Mouse (Mus musculus): Measurements from ENCODE around the gene Selp. TPM values are rescaled to one million over a fixed set of nuclear protein-coding genes. Genes with fewer than 3 reads are reported as not detected.

Selp gene
- polyA plus RNA-seq, 1 experiment from 2014 or later: 0.38 TPM

DNA sequence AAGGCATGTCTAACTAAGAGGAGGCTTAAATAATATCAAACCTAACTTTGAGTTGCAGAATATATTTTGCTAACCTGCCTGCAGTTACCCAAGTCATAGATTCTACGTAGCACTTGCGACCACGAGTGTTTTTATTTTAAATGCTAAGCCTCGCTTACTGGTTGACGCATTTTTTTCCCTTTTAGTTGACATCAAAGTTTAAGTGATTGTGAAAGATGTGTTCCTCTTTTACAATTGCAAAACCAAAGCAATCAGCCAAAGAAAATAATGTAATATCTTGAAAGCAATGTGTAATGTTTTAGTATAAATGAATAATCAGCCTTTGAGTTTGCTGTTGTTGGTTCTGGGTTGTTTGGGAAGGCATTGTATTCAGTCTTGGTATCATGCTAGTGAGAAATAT is 37.8 kb downstream of the Selp start:
- no peaks in the 10 kb centered on the region for H3K36me3 ChIP-seq (ENCODE audit: control insufficient read depth, insufficient read depth)
- H3K4me1 ChIP-seq (ENCODE audit: control insufficient read depth, insufficient read depth, low read length): no peaks in the 10 kb centered on the region
- no peak overlapping the region for H3K4me2 ChIP-seq (ENCODE audit: low read depth, low read length)
- no peak overlapping the region for H3K4me3 ChIP-seq (ENCODE audit: low read length)
- WGBS: 80% methylated on average over 5 of the region's 5 CpGs
- no peak for ATAC-seq (replicated peaks; ENCODE audit: extremely low read depth, insufficient read depth, low FRiP score)
- no peaks in the 10 kb centered on the region for H3K9me3 ChIP-seq (replicated peaks; ENCODE audit: control insufficient read depth, low read length)
- no peak overlapping the region for H3K9ac ChIP-seq (ENCODE audit: low read length)
- H3K27me3 ChIP-seq (ENCODE audit: control insufficient read depth, insufficient read depth, low read length): no peaks in the 10 kb centered on the region; the same call in 1 of the 2 replicates
- H3K27ac ChIP-seq (ENCODE audit: low read length): no peak overlapping the region

DNA sequence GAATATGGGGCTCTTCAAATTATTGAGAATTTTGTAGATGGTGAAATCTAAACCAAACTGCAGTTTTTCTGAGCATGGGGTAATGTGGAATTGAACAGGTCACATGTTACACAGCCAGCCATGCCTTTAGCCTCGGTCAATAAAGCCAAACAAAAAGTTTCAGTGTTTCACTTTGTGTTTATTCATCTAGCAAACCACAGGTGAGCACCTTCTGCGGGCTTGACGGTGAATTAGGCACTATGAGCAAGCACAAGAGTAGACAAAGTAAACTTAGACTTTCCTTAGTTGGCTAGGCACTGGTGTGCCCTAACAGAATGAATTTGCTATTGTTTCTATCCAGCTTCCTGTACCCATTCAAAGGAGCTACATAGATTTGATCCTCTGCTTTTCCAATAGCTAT is 39.9 kb downstream of the Selp start:
- no peaks in the 10 kb centered on the region for H3K36me3 ChIP-seq (ENCODE audit: control insufficient read depth, insufficient read depth)
- 74% methylated on average over 3 of the region's 3 CpGs for WGBS
- H3K4me3 ChIP-seq (ENCODE audit: low read length): no peak overlapping the region
- H3K27me3 ChIP-seq (ENCODE audit: control insufficient read depth, insufficient read depth, low read length): no peaks in the 10 kb centered on the region; the same call in 1 of the 2 replicates
- H3K9ac ChIP-seq (ENCODE audit: low read length): no peak overlapping the region
- H3K27ac ChIP-seq (ENCODE audit: low read length): no peak overlapping the region
- no peak for ATAC-seq (replicated peaks; ENCODE audit: extremely low read depth, insufficient read depth, low FRiP score)
- H3K9me3 ChIP-seq (replicated peaks; ENCODE audit: control insufficient read depth, low read length): no peaks in the 10 kb centered on the region
- H3K4me2 ChIP-seq (ENCODE audit: low read depth, low read length): no peak overlapping the region
- no peaks in the 10 kb centered on the region for H3K4me1 ChIP-seq (ENCODE audit: control insufficient read depth, insufficient read depth, low read length)

DNA sequence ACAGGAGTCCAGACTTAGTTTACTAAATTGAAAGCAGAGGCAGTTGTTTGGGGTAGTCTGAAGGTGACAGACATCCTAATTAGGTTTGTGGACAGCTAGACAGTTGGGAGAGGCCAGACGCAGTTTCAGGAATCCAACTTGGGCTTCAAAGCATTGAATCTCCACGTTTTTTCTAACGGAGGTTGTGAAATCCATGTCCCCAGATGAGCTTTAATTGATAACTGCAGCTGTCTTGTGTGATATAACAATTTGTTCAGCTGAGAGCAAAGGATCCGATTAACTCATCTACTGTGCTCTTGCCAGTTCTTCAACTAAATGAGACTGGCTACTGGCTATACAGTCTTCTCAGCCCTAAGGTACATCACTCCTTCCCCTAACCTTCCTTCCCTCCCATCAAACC is 43.5 kb downstream of the Selp start:
- no peaks in the 10 kb centered on the region for H3K4me1 ChIP-seq (ENCODE audit: control insufficient read depth, insufficient read depth, low read length)
- no peak overlapping the region for H3K9ac ChIP-seq (ENCODE audit: low read length)
- H3K9me3 ChIP-seq (replicated peaks; ENCODE audit: control insufficient read depth, low read length): no peaks in the 10 kb centered on the region
- no peak overlapping the region for H3K27ac ChIP-seq (ENCODE audit: low read length)
- WGBS: 68% methylated on average over 4 of the region's 4 CpGs
- H3K27me3 ChIP-seq (ENCODE audit: control insufficient read depth, insufficient read depth, low read length): no peaks in the 10 kb centered on the region; the same call in 1 of the 2 replicates
- H3K4me2 ChIP-seq (ENCODE audit: low read depth, low read length): no peak overlapping the region
- H3K36me3 ChIP-seq (ENCODE audit: control insufficient read depth, insufficient read depth): no peaks in the 10 kb centered on the region
- no peak for ATAC-seq (replicated peaks; ENCODE audit: extremely low read depth, insufficient read depth, low FRiP score)
- no peak overlapping the region for H3K4me3 ChIP-seq (ENCODE audit: low read length)

DNA sequence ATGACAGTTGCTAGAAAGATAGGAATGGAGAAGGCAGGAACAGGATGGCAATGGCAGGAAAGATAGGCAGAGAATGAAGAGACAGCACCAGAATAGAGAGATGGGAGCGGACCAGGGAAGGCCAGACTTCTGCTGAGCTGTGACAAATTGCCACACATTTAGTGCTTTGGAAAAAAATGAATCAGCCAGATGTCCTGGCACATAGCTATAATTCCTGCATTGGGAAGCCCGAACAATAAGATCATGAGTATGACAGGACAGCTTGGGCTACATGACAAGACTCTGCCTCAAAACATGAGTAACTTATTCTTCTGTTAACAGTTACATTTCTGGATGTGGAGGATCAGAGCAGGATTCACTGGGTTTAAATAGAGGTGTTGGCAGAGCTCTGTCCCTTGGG is 44.7 kb downstream of the Selp start:
- Histone ChIP-seq H3K27ac (ENCODE audit: low read length) (no peak overlapping the region), H3K4me2 (ENCODE audit: low read depth, low read length) (no peak overlapping the region), H3K9me3 (replicated peaks; ENCODE audit: control insufficient read depth, low read length) (no peaks in the 10 kb centered on the region), H3K36me3 (ENCODE audit: control insufficient read depth, insufficient read depth) (no peaks in the 10 kb centered on the region), H3K9ac (ENCODE audit: low read length) (no peak overlapping the region), H3K4me3 (ENCODE audit: low read length) (no peak overlapping the region), H3K4me1 (ENCODE audit: control insufficient read depth, insufficient read depth, low read length) (no peaks in the 10 kb centered on the region), H3K27me3 (ENCODE audit: control insufficient read depth, insufficient read depth, low read length) (no peaks in the 10 kb centered on the region; the same call in 1 of the 2 replicates)
- 74% methylated on average over 2 of the region's 2 CpGs for WGBS
- no peak for ATAC-seq (replicated peaks; ENCODE audit: extremely low read depth, insufficient read depth, low FRiP score)

DNA sequence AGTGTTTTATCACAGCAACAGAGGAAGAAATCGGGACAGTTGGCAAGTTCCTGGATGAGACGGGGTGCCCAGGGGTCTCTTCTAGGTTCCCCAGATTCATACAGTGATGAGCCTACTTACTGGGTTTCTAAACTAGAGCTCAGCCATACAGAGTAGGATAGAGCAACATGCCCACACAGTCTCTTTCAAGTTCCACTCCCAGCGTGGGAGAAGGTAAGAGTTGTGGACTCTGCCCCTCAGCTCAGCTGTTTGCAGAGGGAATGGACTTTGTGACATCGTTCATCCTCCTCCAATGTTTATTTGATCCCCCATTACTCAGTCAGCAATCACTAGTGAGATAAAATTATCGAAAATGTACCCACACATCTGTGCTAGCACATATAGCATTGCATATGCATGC is 47.7 kb downstream of the Selp start:
- no peaks in the 10 kb centered on the region for H3K4me1 ChIP-seq (ENCODE audit: control insufficient read depth, insufficient read depth, low read length)
- H3K4me2 ChIP-seq (ENCODE audit: low read depth, low read length): no peak overlapping the region
- no peak overlapping the region for H3K4me3 ChIP-seq (ENCODE audit: low read length)
- H3K27ac ChIP-seq (ENCODE audit: low read length): no peak overlapping the region
- H3K27me3 ChIP-seq (ENCODE audit: control insufficient read depth, insufficient read depth, low read length): no peaks in the 10 kb centered on the region
- H3K36me3 ChIP-seq (ENCODE audit: control insufficient read depth, insufficient read depth): no peaks in the 10 kb centered on the region
- H3K9ac ChIP-seq (ENCODE audit: low read length): no peak overlapping the region
- no peaks in the 10 kb centered on the region for H3K9me3 ChIP-seq (replicated peaks; ENCODE audit: control insufficient read depth, low read length)
- 72% methylated on average over 5 of the region's 5 CpGs for WGBS
- ATAC-seq (replicated peaks; ENCODE audit: extremely low read depth, insufficient read depth, low FRiP score): no peak

DNA sequence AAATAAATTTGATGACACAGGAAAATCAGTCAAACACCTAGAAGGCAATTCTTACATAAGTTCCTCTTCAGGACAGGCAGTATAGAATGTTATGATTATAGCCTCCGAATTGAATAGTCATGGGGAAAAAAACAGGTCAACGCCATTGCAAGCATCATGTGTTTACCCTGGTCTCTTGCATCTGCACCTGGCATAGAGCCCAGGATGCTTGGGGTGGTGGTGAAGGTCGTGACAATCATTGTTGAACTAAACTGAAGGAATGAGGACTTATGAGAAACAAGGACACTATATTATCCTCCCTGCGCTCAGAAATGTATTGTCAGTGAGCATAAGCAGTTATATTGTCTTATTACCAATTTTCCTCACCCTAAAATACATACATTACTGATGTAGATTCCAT is 53.8 kb downstream of the Selp start:
- no peaks in the 10 kb centered on the region for H3K9me3 ChIP-seq (replicated peaks; ENCODE audit: control insufficient read depth, low read length)
- H3K36me3 ChIP-seq (ENCODE audit: control insufficient read depth, insufficient read depth): no peaks in the 10 kb centered on the region
- H3K4me1 ChIP-seq (ENCODE audit: control insufficient read depth, insufficient read depth, low read length): no peaks in the 10 kb centered on the region
- H3K4me2 ChIP-seq (ENCODE audit: low read depth, low read length): no peak overlapping the region
- H3K27ac ChIP-seq (ENCODE audit: low read length): no peak overlapping the region
- no peak for ATAC-seq (replicated peaks; ENCODE audit: extremely low read depth, insufficient read depth, low FRiP score)
- WGBS: 67% methylated on average over 4 of the region's 4 CpGs
- no peaks in the 10 kb centered on the region for H3K27me3 ChIP-seq (ENCODE audit: control insufficient read depth, insufficient read depth, low read length)
- no peak overlapping the region for H3K4me3 ChIP-seq (ENCODE audit: low read length)
- H3K9ac ChIP-seq (ENCODE audit: low read length): no peak overlapping the region

DNA sequence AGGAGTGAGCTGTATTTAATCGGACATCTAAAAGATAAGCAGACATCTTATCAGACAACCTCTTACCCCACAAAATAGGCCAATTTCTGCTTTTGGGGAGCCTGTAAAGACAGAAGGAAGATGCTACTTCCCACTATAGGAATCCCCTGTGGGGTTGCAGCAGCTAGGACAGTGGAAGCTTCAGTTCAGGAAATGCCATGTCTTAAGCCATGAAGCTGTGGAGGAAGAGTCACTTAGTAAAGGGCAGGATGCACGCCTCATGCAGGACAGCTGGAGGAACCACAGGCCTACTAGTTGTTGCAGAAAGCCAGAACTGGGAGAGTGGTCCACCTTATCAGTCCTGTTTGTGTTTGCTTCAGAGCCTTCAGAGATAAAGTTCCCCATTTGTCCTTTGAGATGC is 55.4 kb downstream of the Selp start:
- Histone ChIP-seq H3K4me3 (ENCODE audit: low read length) (no peak overlapping the region), H3K36me3 (ENCODE audit: control insufficient read depth, insufficient read depth) (no peaks in the 10 kb centered on the region), H3K4me1 (ENCODE audit: control insufficient read depth, insufficient read depth, low read length) (no peaks in the 10 kb centered on the region), H3K9me3 (replicated peaks; ENCODE audit: control insufficient read depth, low read length) (no peaks in the 10 kb centered on the region), H3K27me3 (ENCODE audit: control insufficient read depth, insufficient read depth, low read length) (no peaks in the 10 kb centered on the region), H3K9ac (ENCODE audit: low read length) (no peak overlapping the region), H3K4me2 (ENCODE audit: low read depth, low read length) (no peak overlapping the region), H3K27ac (ENCODE audit: low read length) (no peak overlapping the region)
- no peak for ATAC-seq (replicated peaks; ENCODE audit: extremely low read depth, insufficient read depth, low FRiP score)
- WGBS: 38% methylated on average over 2 of the region's 2 CpGs

DNA sequence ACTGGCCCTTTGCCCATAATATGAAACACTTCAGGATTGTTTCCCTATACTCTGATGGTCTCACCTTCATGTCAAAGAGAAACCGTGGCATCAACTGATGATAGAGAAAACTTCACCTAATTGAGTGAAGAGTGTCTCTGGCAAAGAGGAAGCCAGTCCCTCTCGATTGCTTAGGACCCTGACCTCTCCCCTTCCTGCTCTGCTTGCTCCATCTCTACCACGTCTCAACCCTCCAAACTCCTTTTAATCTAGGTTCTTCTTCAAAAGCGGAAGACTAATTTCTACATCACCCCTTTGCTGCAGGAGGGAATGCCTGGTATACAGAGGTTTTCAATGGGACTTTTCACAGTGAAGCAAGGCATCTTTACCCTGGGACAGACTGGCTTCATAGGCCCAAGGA is 58.1 kb downstream of the Selp start:
- 68% methylated on average over 4 of the region's 4 CpGs for WGBS
- H3K27ac ChIP-seq (ENCODE audit: low read length): no peak overlapping the region
- no peaks in the 10 kb centered on the region for H3K4me1 ChIP-seq (ENCODE audit: control insufficient read depth, insufficient read depth, low read length)
- no peaks in the 10 kb centered on the region for H3K9me3 ChIP-seq (replicated peaks; ENCODE audit: control insufficient read depth, low read length)
- H3K9ac ChIP-seq (ENCODE audit: low read length): no peak overlapping the region
- no peaks in the 10 kb centered on the region for H3K27me3 ChIP-seq (ENCODE audit: control insufficient read depth, insufficient read depth, low read length)
- no peak for ATAC-seq (replicated peaks; ENCODE audit: extremely low read depth, insufficient read depth, low FRiP score)
- no peak overlapping the region for H3K4me3 ChIP-seq (ENCODE audit: low read length)
- H3K36me3 ChIP-seq (ENCODE audit: control insufficient read depth, insufficient read depth): no peaks in the 10 kb centered on the region
- no peak overlapping the region for H3K4me2 ChIP-seq (ENCODE audit: low read depth, low read length)

DNA sequence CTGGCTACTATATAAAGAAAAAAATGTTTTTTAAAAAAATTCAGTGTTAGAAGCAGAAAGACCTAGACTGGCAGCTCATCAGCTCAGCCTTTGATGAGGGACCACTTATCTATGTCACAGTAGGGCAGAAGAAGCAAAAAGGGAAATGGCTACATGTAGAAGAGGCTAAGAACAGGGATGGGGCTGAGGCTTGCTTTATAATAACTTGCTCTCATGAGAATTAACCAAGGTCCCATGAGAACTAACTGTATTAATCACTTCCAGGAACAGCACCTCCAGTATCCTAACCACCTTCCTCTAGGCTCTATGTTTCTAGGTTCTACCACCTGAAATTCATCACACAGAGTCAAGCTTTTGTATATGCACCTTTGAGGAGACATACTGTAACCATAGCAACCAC is 61.8 kb downstream of the Selp start:
- H3K4me3 ChIP-seq (ENCODE audit: low read length): no peak overlapping the region
- no peaks in the 10 kb centered on the region for H3K4me1 ChIP-seq (ENCODE audit: control insufficient read depth, insufficient read depth, low read length)
- H3K36me3 ChIP-seq (ENCODE audit: control insufficient read depth, insufficient read depth): no peaks in the 10 kb centered on the region
- no peak overlapping the region for H3K27ac ChIP-seq (ENCODE audit: low read length)
- H3K4me2 ChIP-seq (ENCODE audit: low read depth, low read length): no peak overlapping the region
- no peaks in the 10 kb centered on the region for H3K9me3 ChIP-seq (replicated peaks; ENCODE audit: control insufficient read depth, low read length)
- no peak for ATAC-seq (replicated peaks; ENCODE audit: extremely low read depth, insufficient read depth, low FRiP score)
- H3K9ac ChIP-seq (ENCODE audit: low read length): no peak overlapping the region
- H3K27me3 ChIP-seq (ENCODE audit: control insufficient read depth, insufficient read depth, low read length): no peaks in the 10 kb centered on the region

DNA sequence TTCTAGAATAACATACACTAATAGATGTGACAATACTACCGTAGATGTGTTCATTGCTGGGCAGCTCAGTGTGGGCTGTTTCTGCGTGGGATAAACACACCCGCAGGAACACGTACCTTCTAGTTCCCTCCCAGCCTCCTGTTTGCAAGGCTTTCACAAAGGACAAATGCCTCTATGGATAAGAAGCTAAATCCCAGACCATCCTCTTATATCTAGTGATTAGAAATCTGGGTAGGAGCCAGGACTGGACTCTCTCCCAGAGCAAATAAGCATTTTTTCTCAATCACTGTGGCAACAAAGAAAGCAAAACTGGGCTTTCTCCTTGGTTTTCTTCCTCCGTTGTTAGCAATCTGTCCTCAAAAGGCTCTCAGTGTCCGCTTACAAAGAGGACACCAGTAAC is 63.4 kb downstream of the Selp start:
- Histone ChIP-seq H3K4me3 (ENCODE audit: low read length) (no peak overlapping the region), H3K9ac (ENCODE audit: low read length) (no peak overlapping the region), H3K27me3 (ENCODE audit: control insufficient read depth, insufficient read depth, low read length) (no peaks in the 10 kb centered on the region), H3K36me3 (ENCODE audit: control insufficient read depth, insufficient read depth) (no peaks in the 10 kb centered on the region), H3K9me3 (replicated peaks; ENCODE audit: control insufficient read depth, low read length) (no peaks in the 10 kb centered on the region), H3K4me2 (ENCODE audit: low read depth, low read length) (no peak overlapping the region), H3K27ac (ENCODE audit: low read length) (no peak overlapping the region; the same call in 1 of the 2 replicates), H3K4me1 (ENCODE audit: control insufficient read depth, insufficient read depth, low read length) (no peaks in the 10 kb centered on the region)
- 55% methylated on average over 6 of the region's 6 CpGs for WGBS
- no peak for ATAC-seq (replicated peaks; ENCODE audit: extremely low read depth, insufficient read depth, low FRiP score)
